Mouse (Mus musculus) small intestine, adult 2 months (tissue): ENCODE data around the gene Slc9a9.

ENCODE experiments used
- CTCF ChIP-seq: fragments of 200-500 bp; IDR thresholded peaks from 2 replicates; pipeline ENCODE4 v1.5.1; 2012; ENCODE audit warnings: low read depth, mild to moderate bottlenecking, control low read depth, inconsistent platforms, low read length, moderate library complexity, mixed read lengths; ENCODE audit not compliant: insufficient replicate concordance, insufficient read length; ENCODE audit errors: extremely low read depth
- POLR2A ChIP-seq: fragments of 200-500 bp; IDR thresholded peaks from 2 replicates; pipeline ENCODE4 v1.6.1; 2012; ENCODE audit warnings: low read depth, mild to moderate bottlenecking, control low read depth, inconsistent platforms, low read length, moderate library complexity

- TF ChIP-seq CTCF, result no peak
- TF ChIP-seq POLR2A, result no peak
Observed at GRCm38 (mm10) chr9:95228123-95228522, 558.4 kb downstream of the Slc9a9 start.
